In genomic region chr1:134232326-134232725, GRCm38 (mm10) we compare ENCODE assay signal across 11 mouse cellular contexts. TPM values are rescaled to one million over a fixed set of nuclear protein-coding genes. Genes with fewer than 3 reads are reported as not detected.
A peak's percentile ranks its signal among the peaks of the same experiment; 100 is the strongest.
DNase-seq lines count a peak whose midpoint lies in the region; ATAC-seq and TF ChIP-seq lines count a peak whose summit lies in the region.
"Had no signal": no experiment of that assay in that cellular context is flagged by ENCODE, and none has a peak within 500 bp of the region (broad histone marks: within the 10 kb centered on the region; RNA-seq: fewer than 3 reads in every experiment).

No protein-coding gene starts in this region.

- no peak for ATAC-seq in heart, embryonic 13.5 days (ENCODE audit: extremely low read depth, insufficient number of reproducible peaks, low FRiP score, low TSS enrichment)
- ATAC-seq in midbrain, embryonic 14.5 days (ENCODE audit: low FRiP score, low TSS enrichment): 0 out of 2 replicates have a peak, but pooled peaks have one; percentile 22
- no peak for ATAC-seq in midbrain, embryonic 13.5 days

- no peak for TF ChIP-seq CTCF in small intestine, adult 2 months (IDR thresholded peaks at IDR 0.05; ENCODE audit: extremely low read depth, insufficient read length, insufficient replicate concordance, low read depth, low read length)

- H3K4me3 ChIP-seq in heart, embryonic 13.5 days: peak overlapping the region; percentile 56; the same call in 1 of the 2 replicates
- no peak overlapping the region for H3K4me3 ChIP-seq in midbrain, embryonic 14.5 days (replicated peaks; ENCODE audit: low read depth, low read length)
- H3K4me3 ChIP-seq in midbrain, embryonic 13.5 days (replicated peaks): no peak overlapping the region
- no peak overlapping the region for H3K4me3 ChIP-seq in small intestine, adult 2 months (ENCODE audit: low read depth, low read length)

- DNase-seq in heart, postnatal 14 days: no peak
- no peak for DNase-seq in midbrain, embryonic 14.5 days
- peak; percentile 39 to 45 for DNase-seq in cerebellum, postnatal 36 days
- no peak for DNase-seq in urinary bladder, postnatal 14 days (ENCODE audit: low spot score)
- no peak for DNase-seq in yolk sac, embryonic 10.5 days (ENCODE audit: low spot score)

- H3K4me2 ChIP-seq in heart, embryonic 13.5 days: peak overlapping the region; percentile 84
- no peak overlapping the region for H3K4me2 ChIP-seq in midbrain, embryonic 14.5 days (ENCODE audit: low read length)
- H3K4me2 ChIP-seq in midbrain, embryonic 13.5 days (replicated peaks): no peak overlapping the region

- peak overlapping the region; percentile 78 for H3K27ac ChIP-seq in heart, embryonic 13.5 days (replicated peaks)
- H3K27ac ChIP-seq in midbrain, embryonic 14.5 days (replicated peaks; ENCODE audit: low read depth, low read length): no peak overlapping the region
- no peak overlapping the region for H3K27ac ChIP-seq in midbrain, embryonic 13.5 days
- H3K27ac ChIP-seq in small intestine, adult 2 months (ENCODE audit: insufficient read depth, low read depth, low read length): peak overlapping the region; percentile 48; the same call in 1 of the 2 replicates
- H3K27ac ChIP-seq: liver, embryonic 14.5 days had no signal

- intact Hi-C loops in heart, postnatal 14 days (cut with DNase I): no loop called here

- peak overlapping the region; percentile 79 for H3K9ac ChIP-seq in heart, embryonic 13.5 days
- no peak overlapping the region; the same call in 1 of the 2 replicates for H3K9ac ChIP-seq in midbrain, embryonic 14.5 days (replicated peaks; ENCODE audit: low read length)
- H3K9ac ChIP-seq in midbrain, embryonic 13.5 days (replicated peaks): no peak overlapping the region
- H3K9ac ChIP-seq: liver, embryonic 14.5 days had no signal

- no peaks in the 10 kb centered on the region for H3K36me3 ChIP-seq in heart, embryonic 13.5 days
- no peaks in the 10 kb centered on the region for H3K36me3 ChIP-seq in midbrain, embryonic 14.5 days (ENCODE audit: control insufficient read depth, insufficient read depth, low read length)
- H3K36me3 ChIP-seq in midbrain, embryonic 13.5 days: no peaks in the 10 kb centered on the region
- no peaks in the 10 kb centered on the region for H3K36me3 ChIP-seq in small intestine, adult 2 months (ENCODE audit: control insufficient read depth, insufficient read depth, low read length)

- TF ChIP-seq POLR2A in small intestine, adult 2 months (IDR thresholded peaks at IDR 0.05; ENCODE audit: low read depth, low read length): no peak

- H3K4me1 ChIP-seq in heart, embryonic 13.5 days: peaks cover 64% of the 10 kb centered on the region
- peaks cover 8% of the 10 kb centered on the region; the same call in 1 of the 2 replicates for H3K4me1 ChIP-seq in midbrain, embryonic 14.5 days (ENCODE audit: control insufficient read depth, insufficient read depth, low read length)
- H3K4me1 ChIP-seq in midbrain, embryonic 13.5 days (replicated peaks): peaks cover 40% of the 10 kb centered on the region
- peaks cover 32% of the 10 kb centered on the region for H3K4me1 ChIP-seq in small intestine, adult 2 months (ENCODE audit: control insufficient read depth, insufficient read depth, insufficient read length, low read length)

- H3K27me3 ChIP-seq in heart, embryonic 13.5 days (replicated peaks): peaks cover 44% of the 10 kb centered on the region
- peaks cover 21% of the 10 kb centered on the region for H3K27me3 ChIP-seq in midbrain, embryonic 14.5 days (ENCODE audit: control insufficient read depth, insufficient read depth, low read length)
- peaks cover 47% of the 10 kb centered on the region for H3K27me3 ChIP-seq in midbrain, embryonic 13.5 days
- H3K27me3 ChIP-seq in small intestine, adult 2 months (ENCODE audit: control insufficient read depth, insufficient read depth, low read length): peaks cover 14% of the 10 kb centered on the region

- H3K9me3 ChIP-seq in heart, embryonic 13.5 days: no peaks in the 10 kb centered on the region
- no peaks in the 10 kb centered on the region for H3K9me3 ChIP-seq in midbrain, embryonic 14.5 days (ENCODE audit: control insufficient read depth, low read length)
- no peaks in the 10 kb centered on the region for H3K9me3 ChIP-seq in midbrain, embryonic 13.5 days

- WGBS in heart, embryonic 13.5 days: 64% methylated on average over 8 of the region's 8 CpGs
- 67% methylated on average over 8 of the region's 8 CpGs for WGBS in midbrain, embryonic 14.5 days
- 76% methylated on average over 8 of the region's 8 CpGs for WGBS in midbrain, embryonic 13.5 days
- WGBS in small intestine, adult 2 months: 36% methylated on average over 8 of the region's 8 CpGs

RNA-seq across cellular contexts. Expression of gene Adora1, which starts 2.9 kb away (rescaled TPM):
- polyA plus RNA-seq in heart, embryonic 13.5 days (2015; fragmentation: Nextera tagmentation; extraction: Ambion mirVana): 8.3 and 9.0 TPM in 2 replicates
- 10 to 100 TPM; 20.3 to 23.0 TPM for total RNA-seq in heart, postnatal 14 days (2021)
- polyA plus RNA-seq in midbrain, embryonic 14.5 days (2014; fragmentation: Nextera tagmentation; extraction: Ambion mirVana): 7.3 and 10.6 TPM in 2 replicates
- 4.6 TPM in 2 replicates for polyA plus RNA-seq in midbrain, embryonic 13.5 days (2015; fragmentation: Nextera tagmentation; extraction: Ambion mirVana)
- polyA plus RNA-seq in small intestine, adult 2 months (2012; rRNA removed): 1.2 and 3.5 TPM in 2 replicates
- total RNA-seq: neutrophil, adult 5-6 weeks had no signal

RNA-seq across cellular contexts. Expression of gene Mybph, which starts 39.1 kb away (rescaled TPM):
- polyA plus RNA-seq in heart, embryonic 13.5 days (2015; fragmentation: Nextera tagmentation; extraction: Ambion mirVana): 0.67 and 2.1 TPM in 2 replicates
- not detected for total RNA-seq in heart, postnatal 14 days (2021)
- 0.12 TPM in 1 of 2 replicates, not detected in the other for polyA plus RNA-seq in midbrain, embryonic 14.5 days (2014; fragmentation: Nextera tagmentation; extraction: Ambion mirVana)
- 0.09 and 0.19 TPM in 2 replicates for polyA plus RNA-seq in midbrain, embryonic 13.5 days (2015; fragmentation: Nextera tagmentation; extraction: Ambion mirVana)
- polyA plus RNA-seq in small intestine, adult 2 months (2012; rRNA removed): 0.05 and 0.08 TPM in 2 replicates
- total RNA-seq: neutrophil, adult 5-6 weeks had no signal
- polyA plus RNA-seq: stomach, embryonic 14.5 days had no signal

RNA-seq across cellular contexts. Expression of gene Chil1, which starts 50.4 kb away (rescaled TPM):
- polyA plus RNA-seq in heart, embryonic 13.5 days (2015; fragmentation: Nextera tagmentation; extraction: Ambion mirVana): 0.66 and 1.5 TPM in 2 replicates
- under 1 TPM; 0.62 to 0.71 TPM for total RNA-seq in heart, postnatal 14 days (2021)
- polyA plus RNA-seq in midbrain, embryonic 14.5 days (2014; fragmentation: Nextera tagmentation; extraction: Ambion mirVana): 3.6 and 3.7 TPM in 2 replicates
- polyA plus RNA-seq in midbrain, embryonic 13.5 days (2015; fragmentation: Nextera tagmentation; extraction: Ambion mirVana): 2.6 and 3.2 TPM in 2 replicates
- polyA plus RNA-seq in small intestine, adult 2 months (2012; rRNA removed): 0.46 and 0.88 TPM in 2 replicates

RNA-seq across cellular contexts. Expression of gene Myog, which starts 57.5 kb away (rescaled TPM):
- polyA plus RNA-seq in heart, embryonic 13.5 days (2015; fragmentation: Nextera tagmentation; extraction: Ambion mirVana): 1.5 and 3.5 TPM in 2 replicates
- total RNA-seq in heart, postnatal 14 days (2021): not detected
- polyA plus RNA-seq in midbrain, embryonic 14.5 days (2014; fragmentation: Nextera tagmentation; extraction: Ambion mirVana): not detected in 2 replicates
- polyA plus RNA-seq in midbrain, embryonic 13.5 days (2015; fragmentation: Nextera tagmentation; extraction: Ambion mirVana): not detected in 2 replicates
- polyA plus RNA-seq in small intestine, adult 2 months (2012; rRNA removed): not detected in 2 replicates
- total RNA-seq: neutrophil, adult 5-6 weeks had no signal

Comparison
In these comparisons a context has a peak if more than half of its experiments do, and no peak if none do; other contexts are left out.
1. H3K27ac ChIP-seq: peak in heart, embryonic 13.5 days (single experiment) and small intestine, adult 2 months (single experiment); none in midbrain, embryonic 14.5 days (single experiment) and midbrain, embryonic 13.5 days (single experiment).
2. DNase-seq: peak in cerebellum, postnatal 36 days (2 of 2); none in heart, postnatal 14 days (0 of 2), midbrain, embryonic 14.5 days (single experiment), urinary bladder, postnatal 14 days (single experiment) and yolk sac, embryonic 10.5 days (single experiment).